Mouse (Mus musculus) brown adipose tissue, adult 24 weeks (tissue): Measurements from ENCODE around the gene Brk1. TPM values are rescaled to one million over a fixed set of nuclear protein-coding genes. Genes with fewer than 3 reads are reported as not detected.

ENCODE experiments used
- H3K27ac ChIP-seq: fragments of 200-500 bp; replicated peaks from 2 replicates; pipeline ENCODE4 v1.5.1; 2012; ENCODE audit warnings: low read depth, mild to moderate bottlenecking, low read length
- H3K4me1 ChIP-seq: fragments of 200-500 bp; 2 replicates; pipeline ENCODE4 v1.6.1; 2012; ENCODE audit warnings: low read length, mixed read lengths; ENCODE audit not compliant: control insufficient read depth, insufficient read depth, insufficient read length
- H3K4me3 ChIP-seq: fragments of 200-500 bp; 2 replicates; pipeline ENCODE4 v1.5.1; 2012; ENCODE audit warnings: low read depth, mild to moderate bottlenecking, low read length, moderate library complexity; ENCODE audit not compliant: insufficient read depth
- polyA plus RNA-seq: library from polyadenylated mRNA; stranded (reverse); fragments of >200 nt; gene quantifications from 2 replicates; pipeline ENCODE4 v1.2.4, GENCODE M21; 2012; ENCODE audit not compliant: missing spikeins, insufficient read depth, insufficient read length

Brk1 gene
- polyA plus RNA-seq, 1 experiment: 192 TPM

GRCm38 (mm10) chr6:113661353-113662241 is 57.0 kb downstream of the Brk1 start:
- Histone ChIP-seq H3K4me1 (peaks cover 55% of the 10 kb centered on the region), H3K4me3 (no peak overlapping the region), H3K27ac (peak overlapping the region; percentile 91)

- Histone ChIP-seq H3K27ac (peak overlapping the region; percentile 47), H3K4me1 (peaks cover 52% of the 10 kb centered on the region)
Observed at GRCm38 (mm10) chr6:113662964-113663700, 58.6 kb downstream of the Brk1 start.

GRCm38 (mm10) chr6:113664305-113664704 is 59.7 kb downstream of the Brk1 start:
- no peak overlapping the region for H3K27ac ChIP-seq
- no peak overlapping the region for H3K4me3 ChIP-seq
- peaks cover 47% of the 10 kb centered on the region for H3K4me1 ChIP-seq

More at GRCm38 (mm10) chr6:113662964-113663700, 58.6 kb downstream of the Brk1 start:
- H3K4me3 ChIP-seq: no peak overlapping the region

Other genes starting within 250 kb of the Brk1 start
- 19.7 and 31.6 TPM in 2 replicates for gene Tada3, start 226.9 kb upstream of the Brk1 start, polyA plus RNA-seq
- 70.6 and 98.1 TPM in 2 replicates for gene Arpc4, start 226.7 kb upstream of the Brk1 start, polyA plus RNA-seq
- 0.83 and 1.0 TPM in 2 replicates for gene Ttll3, start 215.5 kb upstream of the Brk1 start, polyA plus RNA-seq
- gene Rpusd3, start 185.4 kb upstream of the Brk1 start, polyA plus RNA-seq: 15.7 and 17.8 TPM in 2 replicates
- gene Cidec, start 169.0 kb upstream of the Brk1 start, polyA plus RNA-seq: 797 and 1,047 TPM in 2 replicates
- gene Jagn1, start 162.2 kb upstream of the Brk1 start, polyA plus RNA-seq: 34.1 and 34.8 TPM in 2 replicates
- 5.9 and 8.7 TPM in 2 replicates for gene Il17re, start 146.3 kb upstream of the Brk1 start, polyA plus RNA-seq
- gene Il17rc, start 133.3 kb upstream of the Brk1 start, polyA plus RNA-seq: 9.0 and 10.2 TPM in 2 replicates
- 40.6 and 44.4 TPM in 2 replicates for gene Creld1, start 121.5 kb upstream of the Brk1 start, polyA plus RNA-seq
- not detected in 2 replicates for gene Prrt3, start 102.8 kb upstream of the Brk1 start, polyA plus RNA-seq
- 52.2 and 77.4 TPM in 2 replicates for gene Emc3, start 73.1 kb upstream of the Brk1 start, polyA plus RNA-seq
- 0.48 TPM in 1 of 2 replicates, not detected in the other for gene Fancd2, start 73.1 kb upstream of the Brk1 start, polyA plus RNA-seq
- not detected in 2 replicates for gene Fancd2os, start 4.1 kb upstream of the Brk1 start, polyA plus RNA-seq
- 13.2 and 15.0 TPM in 2 replicates for gene Vhl, start 19.2 kb downstream of the Brk1 start, polyA plus RNA-seq
- 18.9 and 19.7 TPM in 2 replicates for gene Irak2, start 33.7 kb downstream of the Brk1 start, polyA plus RNA-seq
- gene Tatdn2, start 92.3 kb downstream of the Brk1 start, polyA plus RNA-seq: 18.0 and 29.7 TPM in 2 replicates
- not detected in 2 replicates for gene Ghrl, start 115.1 kb downstream of the Brk1 start, polyA plus RNA-seq
- 66.1 and 99.8 TPM in 2 replicates for gene Sec13, start 136.0 kb downstream of the Brk1 start, polyA plus RNA-seq